Mouse (Mus musculus) testis, adult 2 months (tissue): ENCODE measurements at regions not wholly inside any gene's neighbourhood (a gene's known extent, or its start where the extent isn't known, plus 50 kb on each side); places are given as distances from the start of the nearest gene placed in this dataset.

Experiments
- CTCF ChIP-seq: fragments of 200-500 bp; IDR thresholded peaks from 2 replicates; pipeline ENCODE4 v1.5.1; 2012; ENCODE audit warnings: low read depth, mild to moderate bottlenecking, inconsistent platforms, low read length, moderate library complexity; ENCODE audit not compliant: control insufficient read depth, insufficient read depth, insufficient replicate concordance
- POLR2A ChIP-seq: fragments of 200-500 bp; IDR thresholded peaks from 2 replicates; pipeline ENCODE4 v1.6.1; 2012; ENCODE audit warnings: low read depth, mild to moderate bottlenecking, inconsistent platforms, low read length, moderate library complexity; ENCODE audit not compliant: control insufficient read depth

- TF ChIP-seq POLR2A (no peak), CTCF (no peak)
These were observed 244.5 kb downstream of the Rngtt start for GRCm38 (mm10) chr4:33554606-33555005.
